Mouse (Mus musculus): ENCODE measurements around the gene C2cd3.

Gene C2cd3

GRCm38 (mm10) chr7:100402715-100403114 is 30.7 kb downstream of the C2cd3 start:
- DNase-seq (ENCODE audit: low spot score in 2 of 2) = no peak

GRCm38 (mm10) chr7:100407677-100408076 is 35.6 kb downstream of the C2cd3 start:
- no peak for DNase-seq (ENCODE audit: low spot score in 2 of 2)

GRCm38 (mm10) chr7:100408684-100409083 is 36.7 kb downstream of the C2cd3 start:
- DNase-seq (ENCODE audit: low spot score in 2 of 2) = no peak

GRCm38 (mm10) chr7:100425795-100426194 is 53.8 kb downstream of the C2cd3 start:
- no peak for DNase-seq (ENCODE audit: low spot score in 2 of 2)

- DNase-seq (ENCODE audit: low spot score in 2 of 2) = peak; percentile 18 to 43
These were observed 57.1 kb downstream of the C2cd3 start for GRCm38 (mm10) chr7:100429102-100429501.

- DNase-seq (ENCODE audit: low spot score in 2 of 2) = no peak
These were observed 57.9 kb downstream of the C2cd3 start for GRCm38 (mm10) chr7:100429911-100430310.

- DNase-seq (ENCODE audit: low spot score in 2 of 2) = peak; percentile 57 to 67
These were observed 59.1 kb downstream of the C2cd3 start for GRCm38 (mm10) chr7:100431103-100431502.

- DNase-seq (ENCODE audit: low spot score in 2 of 2) = no peak
These were observed 61.3 kb downstream of the C2cd3 start for GRCm38 (mm10) chr7:100433295-100433694.

- no peak for DNase-seq (ENCODE audit: low spot score in 2 of 2)
These were observed 71.7 kb downstream of the C2cd3 start for GRCm38 (mm10) chr7:100443728-100444127.

- no peak for DNase-seq (ENCODE audit: low spot score in 2 of 2)
These were observed 74.2 kb downstream of the C2cd3 start for GRCm38 (mm10) chr7:100446271-100446670.

GRCm38 (mm10) chr7:100448530-100448929 is 76.5 kb downstream of the C2cd3 start:
- DNase-seq (ENCODE audit: low spot score in 2 of 2) = no peak

- DNase-seq (ENCODE audit: low spot score in 2 of 2) = no peak
These were observed 77.0 kb downstream of the C2cd3 start for GRCm38 (mm10) chr7:100448985-100449384.

GRCm38 (mm10) chr7:100458153-100458552 is 86.1 kb downstream of the C2cd3 start:
- DNase-seq (ENCODE audit: low spot score in 2 of 2) = no peak

- no peak for DNase-seq (ENCODE audit: low spot score in 2 of 2)
These were observed 87.8 kb downstream of the C2cd3 start for GRCm38 (mm10) chr7:100459862-100460261.

GRCm38 (mm10) chr7:100461621-100462151 is 89.7 kb downstream of the C2cd3 start:
- DNase-seq (ENCODE audit: low spot score in 2 of 2) = peak; percentile 33 to 57

GRCm38 (mm10) chr7:100463194-100463593 is 91.2 kb downstream of the C2cd3 start:
- no peak for DNase-seq (ENCODE audit: low spot score in 2 of 2)

- peak in 1 of 2 experiments; percentile 29 for DNase-seq (ENCODE audit: low spot score in 2 of 2)
These were observed 91.7 kb downstream of the C2cd3 start for GRCm38 (mm10) chr7:100463757-100464156.

- no peak for DNase-seq (ENCODE audit: low spot score in 2 of 2)
These were observed 92.2 kb downstream of the C2cd3 start for GRCm38 (mm10) chr7:100464248-100464647.

- peak; percentile 32 to 51 for DNase-seq (ENCODE audit: low spot score in 2 of 2)
These were observed 93.2 kb downstream of the C2cd3 start for GRCm38 (mm10) chr7:100465248-100465647.

GRCm38 (mm10) chr7:100465656-100466309 is 93.8 kb downstream of the C2cd3 start:
- DNase-seq (ENCODE audit: low spot score in 2 of 2) = peak; percentile 82 to 84

GRCm38 (mm10) chr7:100466781-100467510 is 94.9 kb downstream of the C2cd3 start:
- no peak for DNase-seq (ENCODE audit: low spot score in 2 of 2)

GRCm38 (mm10) chr7:100468761-100469160 is 96.7 kb downstream of the C2cd3 start:
- DNase-seq (ENCODE audit: low spot score in 2 of 2) = no peak

- DNase-seq (ENCODE audit: low spot score in 2 of 2) = no peak
These were observed 97.5 kb downstream of the C2cd3 start for GRCm38 (mm10) chr7:100469502-100469901.
